Mouse (Mus musculus): ENCODE data around the gene Fndc3b. TPM values are rescaled to one million over a fixed set of nuclear protein-coding genes. Genes with fewer than 3 reads are reported as not detected.
A peak's percentile ranks its signal among the peaks of the same experiment; 100 is the strongest.

Gene Fndc3b
- polyA plus RNA-seq, 1 experiment from 2014 or later, result 11.4 TPM

DNA sequence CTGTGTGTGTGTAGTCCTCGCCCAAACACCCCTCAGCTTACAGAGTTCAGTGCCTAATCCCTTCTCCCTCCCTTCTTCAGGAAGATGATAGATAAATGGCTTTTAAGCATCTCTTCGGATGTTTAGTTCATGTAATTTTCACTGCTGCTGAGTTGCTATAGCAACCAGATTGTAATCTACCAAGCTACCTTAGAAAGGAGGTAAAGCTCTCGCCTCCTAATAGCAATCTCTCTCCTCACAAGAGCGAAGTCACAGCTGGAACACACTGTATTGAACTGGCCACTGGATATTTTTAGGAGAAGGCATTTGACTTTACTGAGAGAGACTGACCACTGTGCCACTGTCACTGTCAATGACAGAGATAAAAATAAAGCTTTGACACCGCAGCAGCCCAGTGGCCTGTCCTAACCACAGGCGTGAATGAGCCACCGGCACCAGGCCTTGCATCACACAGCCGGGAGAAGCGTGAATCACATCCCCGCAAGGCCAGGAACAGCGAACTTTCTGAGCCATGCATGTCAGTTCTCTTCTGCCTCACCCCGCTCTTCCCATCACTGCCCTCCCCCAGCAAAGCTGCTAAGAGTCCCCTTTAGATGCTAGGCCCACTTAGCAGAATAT lies 86.0 kb downstream of the Fndc3b start:
- WGBS, result 87% methylated on average over 12 of the region's 12 CpGs
- no peak for DNase-seq (ENCODE audit: low spot score)

DNA sequence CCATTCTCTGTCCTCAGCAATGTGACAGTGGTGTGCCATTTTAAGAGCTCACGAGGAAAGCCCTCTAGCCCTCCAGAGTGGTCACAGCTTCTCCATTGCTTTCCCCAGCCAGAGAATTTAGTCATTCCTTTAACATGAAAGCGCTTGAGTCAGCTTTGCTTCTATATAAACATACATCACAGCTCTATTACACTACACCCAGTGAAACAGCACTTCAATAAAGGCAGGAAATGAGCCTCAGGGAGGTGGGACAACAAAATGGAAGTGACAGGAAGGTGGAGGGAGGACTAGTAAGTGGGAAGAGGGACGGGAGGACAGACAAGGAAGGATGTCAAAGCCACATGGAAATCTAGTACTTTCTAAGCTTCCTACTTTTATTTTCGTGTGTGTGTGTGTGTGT lies 88.7 kb downstream of the Fndc3b start:
- Histone ChIP-seq H3K36me3 (no peaks in the 10 kb centered on the region), H3K4me1 (peaks cover 8% of the 10 kb centered on the region), H3K4me3 (no peak overlapping the region), H3K9me3 (replicated peaks) (no peaks in the 10 kb centered on the region), H3K27ac (replicated peaks) (no peak overlapping the region), H3K27me3 (ENCODE audit: low read depth, poor library complexity, severe bottlenecking) (no peaks in the 10 kb centered on the region)
- DNase-seq (ENCODE audit: low spot score), result no peak
- WGBS, result 82% methylated on average over 4 of the region's 4 CpGs

More for the DNA sequence above, 86.0 kb downstream of the Fndc3b start:
- Histone ChIP-seq H3K27me3 (ENCODE audit: low read depth, poor library complexity, severe bottlenecking) (no peaks in the 10 kb centered on the region), H3K36me3 (peaks cover under 1% of the 10 kb centered on the region), H3K4me3 (no peak overlapping the region), H3K9me3 (replicated peaks) (no peaks in the 10 kb centered on the region), H3K4me1 (peaks cover 7% of the 10 kb centered on the region), H3K27ac (replicated peaks) (no peak overlapping the region; the same call in 1 of the 2 replicates)

GRCm38 (mm10) chr3:27621176-27621575 lies 89.9 kb downstream of the Fndc3b start:
- no peaks in the 10 kb centered on the region for H3K36me3 ChIP-seq
- H3K9me3 ChIP-seq (replicated peaks), result no peaks in the 10 kb centered on the region
- H3K27me3 ChIP-seq (ENCODE audit: low read depth, poor library complexity, severe bottlenecking), result no peaks in the 10 kb centered on the region
- 86% methylated on average over 4 of the region's 4 CpGs for WGBS
- no peak overlapping the region for H3K4me3 ChIP-seq
- peaks cover 16% of the 10 kb centered on the region for H3K4me1 ChIP-seq
- H3K27ac ChIP-seq (replicated peaks), result no peak overlapping the region
- DNase-seq (ENCODE audit: low spot score), result no peak

GRCm38 (mm10) chr3:27617733-27618132 lies 93.4 kb downstream of the Fndc3b start:
- peaks cover 25% of the 10 kb centered on the region for H3K4me1 ChIP-seq
- no peaks in the 10 kb centered on the region for H3K27me3 ChIP-seq (ENCODE audit: low read depth, poor library complexity, severe bottlenecking)
- DNase-seq (ENCODE audit: low spot score), result no peak
- 0 out of 2 replicates have a peak, but pooled peaks cover 4% of the 10 kb centered on the region for H3K36me3 ChIP-seq
- H3K9me3 ChIP-seq (replicated peaks), result no peaks in the 10 kb centered on the region
- H3K27ac ChIP-seq (replicated peaks), result no peak overlapping the region
- WGBS, result 92% methylated on average over 9 of the region's 9 CpGs
- H3K4me3 ChIP-seq, result no peak overlapping the region

DNA sequence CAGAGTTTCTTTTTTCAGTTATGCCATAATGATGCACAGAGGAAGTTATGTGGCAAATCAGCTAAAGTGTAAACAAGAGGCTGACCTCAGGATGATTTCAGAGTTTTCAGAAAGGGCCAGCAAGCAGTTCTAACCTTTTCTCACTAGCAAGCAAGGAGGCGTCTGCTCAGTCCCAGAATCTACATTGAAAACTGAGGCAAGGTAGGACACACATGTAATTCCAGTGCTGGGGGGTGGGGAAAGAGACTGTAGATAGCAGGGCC lies 93.9 kb downstream of the Fndc3b start:
- Histone ChIP-seq H3K27me3 (ENCODE audit: low read depth, poor library complexity, severe bottlenecking) (no peaks in the 10 kb centered on the region), H3K4me3 (no peak overlapping the region), H3K4me1 (peaks cover 31% of the 10 kb centered on the region), H3K27ac (replicated peaks) (no peak overlapping the region), H3K36me3 (0 out of 2 replicates have a peak, but pooled peaks cover 4% of the 10 kb centered on the region), H3K9me3 (replicated peaks) (no peaks in the 10 kb centered on the region)
- no peak for DNase-seq (ENCODE audit: low spot score)
- WGBS, result 79% methylated on average over 1 of the region's 1 CpGs

- no peak for DNase-seq (ENCODE audit: low spot score)
- H3K27me3 ChIP-seq (ENCODE audit: low read depth, poor library complexity, severe bottlenecking), result no peaks in the 10 kb centered on the region
- 0 out of 2 replicates have a peak, but pooled peaks cover 4% of the 10 kb centered on the region for H3K36me3 ChIP-seq
- H3K4me1 ChIP-seq, result peaks cover 33% of the 10 kb centered on the region
- 83% methylated on average over 19 of the region's 19 CpGs for WGBS
- no peak overlapping the region for H3K27ac ChIP-seq (replicated peaks)
- H3K4me3 ChIP-seq, result no peak overlapping the region
- no peaks in the 10 kb centered on the region for H3K9me3 ChIP-seq (replicated peaks)
Observed at GRCm38 (mm10) chr3:27616421-27617236, 94.5 kb downstream of the Fndc3b start.

GRCm38 (mm10) chr3:27615479-27615878 lies 95.6 kb downstream of the Fndc3b start:
- Histone ChIP-seq H3K27me3 (ENCODE audit: low read depth, poor library complexity, severe bottlenecking) (no peaks in the 10 kb centered on the region), H3K27ac (replicated peaks) (0 out of 2 replicates have a peak overlapping the region, but pooled peaks have one; percentile 33), H3K4me3 (no peak overlapping the region), H3K9me3 (replicated peaks) (no peaks in the 10 kb centered on the region), H3K4me1 (peaks cover 45% of the 10 kb centered on the region), H3K36me3 (0 out of 2 replicates have a peak, but pooled peaks cover 4% of the 10 kb centered on the region)
- DNase-seq (ENCODE audit: low spot score), result no peak
- WGBS, result 67% methylated on average over 8 of the region's 8 CpGs

GRCm38 (mm10) chr3:27613828-27614227 lies 97.3 kb downstream of the Fndc3b start:
- no peaks in the 10 kb centered on the region for H3K9me3 ChIP-seq (replicated peaks)
- H3K36me3 ChIP-seq, result 0 out of 2 replicates have a peak, but pooled peaks cover 4% of the 10 kb centered on the region
- H3K27ac ChIP-seq (replicated peaks), result no peak overlapping the region
- H3K4me3 ChIP-seq, result no peak overlapping the region
- 93% methylated on average over 11 of the region's 11 CpGs for WGBS
- H3K27me3 ChIP-seq (ENCODE audit: low read depth, poor library complexity, severe bottlenecking), result no peaks in the 10 kb centered on the region
- no peak for DNase-seq (ENCODE audit: low spot score)
- H3K4me1 ChIP-seq, result peaks cover 45% of the 10 kb centered on the region

DNA sequence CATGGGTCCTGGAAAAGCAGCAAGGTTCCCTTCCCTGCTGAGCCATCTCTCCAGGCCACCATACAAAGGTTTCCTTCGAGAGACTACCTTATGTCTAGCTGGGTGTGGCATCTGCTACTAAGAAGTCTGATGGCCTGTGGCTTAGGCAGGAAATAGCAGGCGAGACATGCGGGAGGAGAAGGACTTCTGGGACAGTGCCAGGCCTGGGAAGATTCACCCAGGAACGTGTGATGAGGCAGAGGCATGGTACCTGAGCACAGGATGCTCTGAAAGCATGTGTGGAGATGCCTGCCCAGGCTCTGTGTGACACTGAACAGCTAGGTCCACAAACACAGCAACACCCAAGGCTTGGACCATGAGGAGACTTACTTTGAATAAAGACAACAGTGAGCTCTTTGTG lies 98.1 kb downstream of the Fndc3b start:
- DNase-seq (ENCODE audit: low spot score), result no peak
- Histone ChIP-seq H3K4me3 (no peak overlapping the region), H3K9me3 (replicated peaks) (no peaks in the 10 kb centered on the region), H3K27me3 (ENCODE audit: low read depth, poor library complexity, severe bottlenecking) (no peaks in the 10 kb centered on the region), H3K27ac (replicated peaks) (peak overlapping the region; percentile 23; the same call in 1 of the 2 replicates), H3K36me3 (0 out of 2 replicates have a peak, but pooled peaks cover 4% of the 10 kb centered on the region), H3K4me1 (peaks cover 49% of the 10 kb centered on the region)
- WGBS, result 74% methylated on average over 4 of the region's 4 CpGs

- no peak for DNase-seq (ENCODE audit: low spot score)
- 92% methylated on average over 5 of the region's 5 CpGs for WGBS
- Histone ChIP-seq H3K27me3 (ENCODE audit: low read depth, poor library complexity, severe bottlenecking) (no peaks in the 10 kb centered on the region), H3K27ac (replicated peaks) (no peak overlapping the region), H3K4me1 (peaks cover 54% of the 10 kb centered on the region), H3K4me3 (no peak overlapping the region), H3K9me3 (replicated peaks) (no peaks in the 10 kb centered on the region), H3K36me3 (0 out of 2 replicates have a peak, but pooled peaks cover 4% of the 10 kb centered on the region)
Observed at GRCm38 (mm10) chr3:27611986-27612385, 99.1 kb downstream of the Fndc3b start.

DNA sequence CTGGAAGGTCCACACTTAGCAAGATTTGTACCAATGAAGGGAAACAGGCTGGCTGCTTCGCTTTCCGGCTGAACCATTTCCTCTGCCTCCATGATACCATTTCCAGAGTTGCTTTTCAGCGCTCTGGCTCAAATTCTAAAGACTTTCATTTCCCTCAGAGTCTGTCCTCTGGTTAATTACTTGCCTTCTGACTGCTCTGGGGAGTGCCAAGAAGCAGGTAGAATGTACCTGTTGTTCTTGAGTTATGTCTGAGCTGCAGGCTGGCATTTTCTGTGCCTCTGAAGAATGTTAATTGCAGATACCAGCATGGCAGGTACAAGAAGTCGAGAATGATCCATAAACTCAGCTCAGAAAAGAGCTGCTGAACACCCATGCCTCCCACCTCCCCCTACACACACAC lies 100.6 kb downstream of the Fndc3b start:
- no peak overlapping the region for H3K27ac ChIP-seq (replicated peaks)
- DNase-seq (ENCODE audit: low spot score), result no peak
- no peak overlapping the region for H3K4me3 ChIP-seq
- H3K9me3 ChIP-seq (replicated peaks), result no peaks in the 10 kb centered on the region
- 0 out of 2 replicates have a peak, but pooled peaks cover 4% of the 10 kb centered on the region for H3K36me3 ChIP-seq
- H3K4me1 ChIP-seq, result peaks cover 43% of the 10 kb centered on the region
- WGBS, result 89% methylated on average over 4 of the region's 4 CpGs
- H3K27me3 ChIP-seq (ENCODE audit: low read depth, poor library complexity, severe bottlenecking), result no peaks in the 10 kb centered on the region

GRCm38 (mm10) chr3:27610089-27610488 lies 101.0 kb downstream of the Fndc3b start:
- Histone ChIP-seq H3K4me3 (no peak overlapping the region), H3K27me3 (ENCODE audit: low read depth, poor library complexity, severe bottlenecking) (no peaks in the 10 kb centered on the region), H3K9me3 (replicated peaks) (no peaks in the 10 kb centered on the region), H3K4me1 (peaks cover 39% of the 10 kb centered on the region), H3K27ac (replicated peaks) (no peak overlapping the region), H3K36me3 (0 out of 2 replicates have a peak, but pooled peaks cover 4% of the 10 kb centered on the region)
- 93% methylated on average over 1 of the region's 1 CpGs for WGBS
- no peak for DNase-seq (ENCODE audit: low spot score)

- Histone ChIP-seq H3K4me3 (no peak overlapping the region), H3K4me1 (peaks cover 37% of the 10 kb centered on the region), H3K36me3 (no peaks in the 10 kb centered on the region), H3K27me3 (ENCODE audit: low read depth, poor library complexity, severe bottlenecking) (no peaks in the 10 kb centered on the region), H3K9me3 (replicated peaks) (no peaks in the 10 kb centered on the region), H3K27ac (replicated peaks) (peak overlapping the region; percentile 46; the same call in 1 of the 2 replicates)
- no peak for DNase-seq (ENCODE audit: low spot score)
- WGBS, result 83% methylated on average over 7 of the region's 7 CpGs
Observed at GRCm38 (mm10) chr3:27607796-27608151, 103.3 kb downstream of the Fndc3b start.
